Mouse (Mus musculus): ENCODE data around the gene Klf12. TPM values are rescaled to one million over a fixed set of nuclear protein-coding genes. Genes with fewer than 3 reads are reported as not detected.

The Klf12 gene
- polyA plus RNA-seq, 1 experiment from 2014 or later = 5.7 TPM

- no peak overlapping the region for H3K27ac ChIP-seq (replicated peaks in 1 of 2; ENCODE audit: control insufficient read depth in 1 of 2, insufficient read depth in 1 of 2, low read depth in 2 of 2, low read length in 2 of 2)
- H3K4me2 ChIP-seq (ENCODE audit: low read length) = no peak overlapping the region
- no peaks in the 10 kb centered on the region for H3K36me3 ChIP-seq (ENCODE audit: control insufficient read depth, insufficient read depth, low read length)
- no peak overlapping the region for H3K4me3 ChIP-seq (ENCODE audit: control insufficient read depth in 1 of 2, insufficient read depth in 1 of 2, low read depth in 1 of 2, low read length in 2 of 2)
- H3K9me3 ChIP-seq (ENCODE audit: control insufficient read depth, low read length) = no peaks in the 10 kb centered on the region
- peaks cover 0 to 2% of the 10 kb centered on the region in 2 experiments; a peak in 1 of 4 replicates for H3K4me1 ChIP-seq (ENCODE audit: control insufficient read depth in 2 of 2, insufficient read depth in 2 of 2, low read length in 2 of 2)
- no peak overlapping the region for H3K9ac ChIP-seq (ENCODE audit: low read length)
- WGBS = 88% methylated on average over 12 of the region's 12 CpGs
- H3K27me3 ChIP-seq (ENCODE audit: control insufficient read depth, insufficient read depth, low read length) = no peaks in the 10 kb centered on the region
- ATAC-seq (ENCODE audit: insufficient number of reproducible peaks, insufficient read depth, low FRiP score, low read depth) = no peak
Observed at GRCm38 (mm10) chr14:100104818-100105217, 179.7 kb downstream of the Klf12 start.

GRCm38 (mm10) chr14:100103818-100104217 is 180.7 kb downstream of the Klf12 start:
- H3K9ac ChIP-seq (ENCODE audit: low read length) = no peak overlapping the region
- no peaks in the 10 kb centered on the region for H3K36me3 ChIP-seq (ENCODE audit: control insufficient read depth, insufficient read depth, low read length)
- 89% methylated on average over 6 of the region's 6 CpGs for WGBS
- H3K4me1 ChIP-seq (ENCODE audit: control insufficient read depth in 2 of 2, insufficient read depth in 2 of 2, low read length in 2 of 2) = peaks cover 0 to 2% of the 10 kb centered on the region in 2 experiments; a peak in 1 of 4 replicates
- no peak overlapping the region for H3K4me3 ChIP-seq (ENCODE audit: control insufficient read depth in 1 of 2, insufficient read depth in 1 of 2, low read depth in 1 of 2, low read length in 2 of 2)
- no peak overlapping the region for H3K4me2 ChIP-seq (ENCODE audit: low read length)
- H3K27me3 ChIP-seq (ENCODE audit: control insufficient read depth, insufficient read depth, low read length) = no peaks in the 10 kb centered on the region
- no peaks in the 10 kb centered on the region for H3K9me3 ChIP-seq (ENCODE audit: control insufficient read depth, low read length)
- no peak for ATAC-seq (ENCODE audit: insufficient number of reproducible peaks, insufficient read depth, low FRiP score, low read depth)
- H3K27ac ChIP-seq (replicated peaks in 1 of 2; ENCODE audit: control insufficient read depth in 1 of 2, insufficient read depth in 1 of 2, low read depth in 2 of 2, low read length in 2 of 2) = no peak overlapping the region

- H3K27ac ChIP-seq (replicated peaks in 1 of 2; ENCODE audit: control insufficient read depth in 1 of 2, insufficient read depth in 1 of 2, low read depth in 2 of 2, low read length in 2 of 2) = no peak overlapping the region
- ATAC-seq (ENCODE audit: insufficient number of reproducible peaks, insufficient read depth, low FRiP score, low read depth) = no peak
- H3K27me3 ChIP-seq (ENCODE audit: control insufficient read depth, insufficient read depth, low read length) = no peaks in the 10 kb centered on the region
- WGBS = 81% methylated on average over 10 of the region's 10 CpGs
- H3K4me1 ChIP-seq (ENCODE audit: control insufficient read depth in 2 of 2, insufficient read depth in 2 of 2, low read length in 2 of 2) = peaks cover 2% of the 10 kb centered on the region in 2 experiments; a peak in 2 of 4 replicates
- no peak overlapping the region for H3K9ac ChIP-seq (ENCODE audit: low read length)
- no peak overlapping the region for H3K4me2 ChIP-seq (ENCODE audit: low read length)
- H3K9me3 ChIP-seq (ENCODE audit: control insufficient read depth, low read length) = no peaks in the 10 kb centered on the region
- no peak overlapping the region for H3K4me3 ChIP-seq (ENCODE audit: control insufficient read depth in 1 of 2, insufficient read depth in 1 of 2, low read depth in 1 of 2, low read length in 2 of 2)
- H3K36me3 ChIP-seq (ENCODE audit: control insufficient read depth, insufficient read depth, low read length) = no peaks in the 10 kb centered on the region
Observed at GRCm38 (mm10) chr14:100097208-100098189, 187.0 kb downstream of the Klf12 start.

GRCm38 (mm10) chr14:100095730-100096129 is 188.7 kb downstream of the Klf12 start:
- Histone ChIP-seq H3K27me3 (ENCODE audit: control insufficient read depth, insufficient read depth, low read length) (no peaks in the 10 kb centered on the region), H3K4me1 (ENCODE audit: control insufficient read depth in 2 of 2, insufficient read depth in 2 of 2, low read length in 2 of 2) (peaks cover 2% of the 10 kb centered on the region in 2 experiments; a peak in 2 of 4 replicates), H3K4me3 (ENCODE audit: control insufficient read depth in 1 of 2, insufficient read depth in 1 of 2, low read depth in 1 of 2, low read length in 2 of 2) (no peak overlapping the region), H3K9me3 (ENCODE audit: control insufficient read depth, low read length) (no peaks in the 10 kb centered on the region), H3K27ac (replicated peaks in 1 of 2; ENCODE audit: control insufficient read depth in 1 of 2, insufficient read depth in 1 of 2, low read depth in 2 of 2, low read length in 2 of 2) (no peak overlapping the region), H3K4me2 (ENCODE audit: low read length) (no peak overlapping the region), H3K36me3 (ENCODE audit: control insufficient read depth, insufficient read depth, low read length) (no peaks in the 10 kb centered on the region), H3K9ac (ENCODE audit: low read length) (no peak overlapping the region)
- 82% methylated on average over 3 of the region's 3 CpGs for WGBS
- no peak for ATAC-seq (ENCODE audit: insufficient number of reproducible peaks, insufficient read depth, low FRiP score, low read depth)

GRCm38 (mm10) chr14:100090517-100090916 is 194.0 kb downstream of the Klf12 start:
- Histone ChIP-seq H3K4me3 (ENCODE audit: control insufficient read depth in 1 of 2, insufficient read depth in 1 of 2, low read depth in 1 of 2, low read length in 2 of 2) (no peak overlapping the region), H3K27me3 (ENCODE audit: control insufficient read depth, insufficient read depth, low read length) (no peaks in the 10 kb centered on the region), H3K4me1 (ENCODE audit: control insufficient read depth in 2 of 2, insufficient read depth in 2 of 2, low read length in 2 of 2) (peaks cover 0 to 2% of the 10 kb centered on the region in 2 experiments; a peak in 2 of 4 replicates), H3K36me3 (ENCODE audit: control insufficient read depth, insufficient read depth, low read length) (no peaks in the 10 kb centered on the region), H3K9me3 (ENCODE audit: control insufficient read depth, low read length) (no peaks in the 10 kb centered on the region), H3K4me2 (ENCODE audit: low read length) (no peak overlapping the region), H3K27ac (replicated peaks in 1 of 2; ENCODE audit: control insufficient read depth in 1 of 2, insufficient read depth in 1 of 2, low read depth in 2 of 2, low read length in 2 of 2) (no peak overlapping the region), H3K9ac (ENCODE audit: low read length) (no peak overlapping the region)
- no peak for ATAC-seq (ENCODE audit: insufficient number of reproducible peaks, insufficient read depth, low FRiP score, low read depth)
- WGBS = 94% methylated on average over 1 of the region's 1 CpGs

- Histone ChIP-seq H3K9ac (ENCODE audit: low read length) (no peak overlapping the region), H3K36me3 (ENCODE audit: control insufficient read depth, insufficient read depth, low read length) (no peaks in the 10 kb centered on the region), H3K4me3 (ENCODE audit: control insufficient read depth in 1 of 2, insufficient read depth in 1 of 2, low read depth in 1 of 2, low read length in 2 of 2) (no peak overlapping the region), H3K27me3 (ENCODE audit: control insufficient read depth, insufficient read depth, low read length) (no peaks in the 10 kb centered on the region), H3K9me3 (ENCODE audit: control insufficient read depth, low read length) (no peaks in the 10 kb centered on the region), H3K4me1 (ENCODE audit: control insufficient read depth in 2 of 2, insufficient read depth in 2 of 2, low read length in 2 of 2) (no peaks in the 10 kb centered on the region), H3K4me2 (ENCODE audit: low read length) (no peak overlapping the region), H3K27ac (replicated peaks in 1 of 2; ENCODE audit: control insufficient read depth in 1 of 2, insufficient read depth in 1 of 2, low read depth in 2 of 2, low read length in 2 of 2) (no peak overlapping the region)
- ATAC-seq (ENCODE audit: insufficient number of reproducible peaks, insufficient read depth, low FRiP score, low read depth) = no peak
- 30% methylated on average over 4 of the region's 4 CpGs for WGBS
Observed at GRCm38 (mm10) chr14:100079620-100080019, 204.9 kb downstream of the Klf12 start.

- Histone ChIP-seq H3K36me3 (ENCODE audit: control insufficient read depth, insufficient read depth, low read length) (no peaks in the 10 kb centered on the region), H3K4me1 (ENCODE audit: control insufficient read depth in 2 of 2, insufficient read depth in 2 of 2, low read length in 2 of 2) (peaks cover 2 to 7% of the 10 kb centered on the region in 2 experiments; a peak in 3 of 4 replicates), H3K4me3 (ENCODE audit: control insufficient read depth in 1 of 2, insufficient read depth in 1 of 2, low read depth in 1 of 2, low read length in 2 of 2) (no peak overlapping the region), H3K4me2 (ENCODE audit: low read length) (no peak overlapping the region), H3K9me3 (ENCODE audit: control insufficient read depth, low read length) (no peaks in the 10 kb centered on the region), H3K27ac (replicated peaks in 1 of 2; ENCODE audit: control insufficient read depth in 1 of 2, insufficient read depth in 1 of 2, low read depth in 2 of 2, low read length in 2 of 2) (no peak overlapping the region), H3K27me3 (ENCODE audit: control insufficient read depth, insufficient read depth, low read length) (no peaks in the 10 kb centered on the region), H3K9ac (ENCODE audit: low read length) (no peak overlapping the region)
- WGBS = 63% methylated on average over 12 of the region's 12 CpGs
- no peak for ATAC-seq (ENCODE audit: insufficient number of reproducible peaks, insufficient read depth, low FRiP score, low read depth)
Observed at GRCm38 (mm10) chr14:100072431-100073195, 211.9 kb downstream of the Klf12 start.
